Mouse (Mus musculus) small intestine, adult 2 months (tissue): ENCODE data around the gene Trpm3.

ENCODE experiments used
- CTCF ChIP-seq: fragments of 200-500 bp; IDR thresholded peaks from 2 replicates; pipeline ENCODE4 v1.5.1; 2012; ENCODE audit warnings: low read depth, mild to moderate bottlenecking, control low read depth, inconsistent platforms, low read length, moderate library complexity, mixed read lengths; ENCODE audit not compliant: insufficient replicate concordance, insufficient read length; ENCODE audit errors: extremely low read depth
- POLR2A ChIP-seq: fragments of 200-500 bp; IDR thresholded peaks from 2 replicates; pipeline ENCODE4 v1.6.1; 2012; ENCODE audit warnings: low read depth, mild to moderate bottlenecking, control low read depth, inconsistent platforms, low read length, moderate library complexity

DNA sequence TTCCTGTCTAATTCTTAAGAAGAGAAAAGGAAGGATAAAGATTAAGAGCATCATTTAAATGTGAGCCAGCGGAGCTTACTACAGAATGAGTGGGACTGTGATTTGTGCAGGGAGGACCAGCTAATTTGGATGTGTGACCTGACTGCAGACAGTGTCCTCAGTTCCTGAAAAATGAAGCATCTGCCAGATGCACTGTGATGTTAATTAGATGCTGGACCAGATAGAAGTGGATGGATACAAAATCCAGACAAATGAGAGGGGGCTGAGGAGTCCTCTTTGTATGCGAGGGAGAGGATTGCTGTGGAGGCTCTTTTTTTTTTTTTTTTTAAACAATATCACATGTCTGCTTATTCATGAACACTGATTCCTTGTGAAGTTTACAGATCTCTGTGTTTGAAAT is 83.7 kb downstream of the Trpm3 start:
- no peak for TF ChIP-seq CTCF
- TF ChIP-seq POLR2A, result no peak
